Mouse (Mus musculus) heart, adult 2 months (tissue): ENCODE results near the gene Atxn2. TPM values are rescaled to one million over a fixed set of nuclear protein-coding genes. Genes with fewer than 3 reads are reported as not detected.

Experiments
- DNase-seq, 2 experiments: peaks; one replicate each; pipeline ENCODE4 v3.0.0; 2021
- H3K27ac ChIP-seq: fragments of 200-600 bp; 2 replicates; pipeline ENCODE4 v1.8.1; 2022
- H3K27me3 ChIP-seq: fragments of 200-500 bp; 2 replicates; pipeline ENCODE4 v1.6.1; 2012; ENCODE audit warnings: mild to moderate bottlenecking, low read length, inconsistent platforms, mixed read lengths; ENCODE audit not compliant: control insufficient read depth, insufficient read depth
- H3K36me3 ChIP-seq: fragments of 200-500 bp; 2 replicates; pipeline ENCODE4 v1.6.1; 2012; ENCODE audit warnings: low read length, inconsistent platforms; ENCODE audit not compliant: control insufficient read depth, insufficient read depth
- H3K4me1 ChIP-seq: fragments of 200-500 bp; 2 replicates; pipeline ENCODE4 v1.6.1; 2011; ENCODE audit warnings: low read length; ENCODE audit not compliant: control insufficient read depth, insufficient read depth
- H3K4me3 ChIP-seq: fragments of 200-600 bp; 2 replicates; pipeline ENCODE4 v1.8.1; 2022
- H3K79me2 ChIP-seq: fragments of 200-500 bp; replicated peaks from 2 replicates; pipeline ENCODE4 v1.6.1; 2012; ENCODE audit warnings: mild to moderate bottlenecking, inconsistent platforms, low read length, moderate library complexity, mixed read lengths; ENCODE audit not compliant: control insufficient read depth, insufficient read depth
- H3K9ac ChIP-seq: fragments of 200-500 bp; 2 replicates; pipeline ENCODE4 v1.6.1; 2012; ENCODE audit warnings: low read depth, mild to moderate bottlenecking, control low read depth, inconsistent platforms, low read length, mixed read lengths
- CTCF ChIP-seq: fragments of 200-600 bp; IDR thresholded peaks from 2 replicates; pipeline ENCODE4 v1.8.1; 2022; ENCODE audit warnings: antibody characterized with exemption, mild to moderate bottlenecking, moderate library complexity
- EP300 ChIP-seq: fragments of 200-500 bp; IDR thresholded peaks from 2 replicates; pipeline ENCODE4 v1.6.1; 2011; ENCODE audit warnings: low read depth, low read length, control low read depth; ENCODE audit not compliant: insufficient read depth
- POLR2A ChIP-seq: fragments of 200-500 bp; IDR thresholded peaks from 2 replicates; pipeline ENCODE4 v1.6.1; 2011; ENCODE audit warnings: mild to moderate bottlenecking, low read depth, low read length, control low read depth; ENCODE audit not compliant: insufficient read depth
- WGBS: fragments of 180-500 bp; shearing (Covaris S2); methylation state at CpG from one replicate; pipeline ENCODE4 v1.1.7; 2018; 5-methylcytosine and 5-hydroxymethylcytosine counted together
- intact Hi-C: fragments of 180-260 bp; cut with DNase I; formaldehyde crosslinking; loops from one replicate; pipeline ENCODE4 v1.15.1; 2025
- long read RNA-seq: library from polyadenylated mRNA; stranded (forward); transcript quantifications from one replicate; pipeline ENCODE4 v2.0.0, GENCODE M21; 2021
- polyA plus RNA-seq: library from polyadenylated mRNA; depleted of rRNA; stranded (reverse); fragments of >200 nt; gene quantifications from 2 replicates; pipeline ENCODE4 v1.2.3, GENCODE M21; 2012; rRNA removed
- total RNA-seq, 2 experiments: library from RNA; stranded (reverse); gene quantifications; 2 replicates each; pipeline ENCODE4 v1.2.3; 2021

The Atxn2 gene
- total RNA-seq (100 to 1,000 TPM; 155 to 161 TPM), polyA plus RNA-seq (133 and 139 TPM in 2 replicates)
- long read RNA-seq, full-length matches to known transcripts, result 1 of 54 reads
- long read RNA-seq, partial matches to known transcripts, result 11 of 54 reads
- long read RNA-seq, other reads (novel, unspliced or antisense), result 42 of 54 reads

DNA sequence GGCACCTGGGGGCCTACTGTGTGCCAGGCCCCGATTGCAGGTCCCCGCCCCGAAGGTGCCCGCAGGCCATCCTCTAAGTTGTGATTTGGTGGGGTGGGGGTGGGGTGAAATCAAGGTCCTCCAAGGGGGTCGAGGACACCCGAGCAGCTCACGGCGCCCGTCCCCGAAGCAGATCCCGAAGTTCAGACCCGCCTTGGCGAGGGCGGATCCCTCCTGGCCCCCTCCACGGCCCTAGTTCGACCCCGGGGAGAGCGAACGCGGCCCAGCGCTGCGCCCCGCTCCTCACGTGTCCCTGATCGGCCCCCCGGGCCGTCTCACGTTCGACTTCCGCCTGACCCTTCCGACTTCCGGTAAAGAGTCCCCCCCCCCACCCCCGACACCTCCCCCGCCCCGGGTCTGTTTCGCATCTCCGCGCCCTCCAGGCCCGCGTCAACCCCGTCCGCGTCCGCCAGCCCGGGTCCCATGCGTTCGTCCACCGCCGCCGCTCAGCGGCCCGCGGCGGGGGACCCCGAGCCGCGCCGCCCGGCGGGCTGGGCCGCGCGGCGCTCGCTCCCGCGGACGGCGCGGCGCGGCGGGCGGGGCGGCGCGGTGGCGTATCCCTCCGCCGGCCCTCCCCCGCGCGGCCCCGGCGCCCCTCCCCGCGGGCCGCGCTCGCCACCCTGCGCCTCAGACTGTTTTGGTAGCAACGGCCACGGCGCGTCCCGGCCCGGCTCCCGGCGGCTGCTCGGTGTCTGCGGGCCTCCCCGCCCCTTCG is at the start of gene Atxn2:
Gene Atxn2 (plus strand): TSS at position 164 of the 754 bp plus-strand sequence.
- TF ChIP-seq EP300, result peak; percentile 52
- TF ChIP-seq POLR2A, result peak; percentile 87
- TF ChIP-seq CTCF, result no peak
- Histone ChIP-seq H3K27ac (peak within 1 kb of the TSS; percentile 99), H3K4me1 (peaks cover 7% of the 10 kb centered on the region), H3K9ac (peak within 1 kb of the TSS; percentile 92), H3K27me3 (no peaks in the 10 kb centered on the region), H3K36me3 (peaks cover 5% of the 10 kb centered on the region), H3K4me3 (peak within 1 kb of the TSS; percentile 87), H3K79me2 (peaks cover 6% of the 10 kb centered on the region; the same call in 1 of the 2 replicates)
- intact Hi-C loops, result loop anchor here (5.0 kb wide), 2 partner anchors 126 to 314 kb away; partner anchors contain the start of genes Naa25 and Sh2b3
- DNase-seq, result peak; percentile 92
- WGBS, result 2% methylated on average over 83 of the region's 103 CpGs

DNA sequence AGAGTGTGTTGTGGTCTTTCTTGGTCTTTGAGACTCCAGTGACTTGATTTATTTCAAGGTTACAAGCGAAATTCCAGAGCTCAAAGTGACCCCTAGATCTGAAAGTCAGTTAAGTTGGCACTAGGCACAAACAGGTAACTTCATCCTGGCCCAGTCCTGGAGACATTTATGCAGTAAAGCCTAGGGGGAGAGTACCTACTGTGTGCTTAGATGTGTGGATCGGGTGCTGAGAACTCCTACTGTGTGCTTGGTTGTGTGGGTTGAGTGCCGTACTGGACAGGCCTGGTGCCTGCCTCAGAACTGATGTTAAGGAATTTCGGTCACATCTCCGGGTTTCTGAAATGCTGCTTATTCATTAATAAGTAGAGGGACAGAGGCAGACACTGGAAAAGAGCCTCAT is 49.6 kb upstream of the Atxn2 start:
- Histone ChIP-seq H3K36me3 (no peaks in the 10 kb centered on the region; the same call in 1 of the 2 replicates), H3K4me1 (peaks cover 3% of the 10 kb centered on the region), H3K79me2 (peaks cover 5% of the 10 kb centered on the region), H3K27me3 (no peaks in the 10 kb centered on the region), H3K4me3 (peak overlapping the region; percentile 99), H3K27ac (no peak overlapping the region), H3K9ac (no peak overlapping the region)
- no peak for DNase-seq
- 80% methylated on average over 5 of the region's 5 CpGs for WGBS
- intact Hi-C loops, result loop anchor here (2.0 kb wide), 1 partner anchor 51 kb away; no protein-coding TSS in a partner anchor
- TF ChIP-seq CTCF (no peak), EP300 (no peak), POLR2A (no peak)

DNA sequence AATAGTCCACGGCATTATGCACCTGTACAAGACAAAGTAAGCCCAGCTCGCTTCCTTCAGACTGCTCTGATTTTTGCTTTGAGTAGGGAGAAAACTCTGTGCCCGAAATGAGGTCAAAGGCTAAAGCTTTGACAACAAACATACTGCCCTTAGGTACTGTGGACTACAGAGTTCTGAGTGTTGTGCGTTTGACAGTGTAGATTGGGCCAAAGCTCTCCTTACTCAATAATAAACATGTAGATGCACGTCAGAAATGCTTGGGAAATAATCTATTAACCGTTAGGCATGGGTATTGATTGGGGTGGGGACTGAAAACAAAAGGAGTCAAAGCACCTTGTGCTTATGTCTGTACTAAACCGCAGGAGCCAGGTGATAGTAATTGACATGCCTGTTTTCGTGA is 47.7 kb upstream of the Atxn2 start:
- no peak for DNase-seq
- H3K27ac ChIP-seq, result no peak overlapping the region
- H3K4me1 ChIP-seq, result peaks cover 3% of the 10 kb centered on the region
- no peak overlapping the region for H3K9ac ChIP-seq
- H3K4me3 ChIP-seq, result no peak overlapping the region
- H3K27me3 ChIP-seq, result no peaks in the 10 kb centered on the region
- WGBS, result 89% methylated on average over 8 of the region's 8 CpGs
- peaks cover 5% of the 10 kb centered on the region for H3K79me2 ChIP-seq
- H3K36me3 ChIP-seq, result no peaks in the 10 kb centered on the region; the same call in 1 of the 2 replicates
- TF ChIP-seq POLR2A (no peak), CTCF (no peak), EP300 (no peak)
- intact Hi-C loops, result no loop called here

DNA sequence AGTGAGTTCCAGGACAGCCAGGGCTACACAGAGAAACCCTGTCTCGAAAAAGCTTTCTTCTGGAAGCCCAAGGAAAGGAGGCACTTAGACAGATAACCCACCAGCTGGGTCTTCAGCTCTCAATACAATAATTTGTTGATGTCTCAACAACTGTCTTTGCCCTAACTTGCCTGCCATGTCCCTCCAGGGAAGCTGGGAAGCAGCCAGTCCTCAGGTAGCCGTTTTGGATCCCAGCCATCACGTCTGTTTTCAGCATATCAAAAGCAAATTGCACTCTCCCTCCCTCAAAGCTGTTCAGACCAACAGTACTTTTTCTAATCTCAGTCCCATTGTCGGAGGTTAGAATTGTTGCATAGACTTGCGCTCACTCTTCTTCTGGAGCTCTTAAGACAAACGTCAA is 47.1 kb upstream of the Atxn2 start:
- intact Hi-C loops, result no loop called here
- DNase-seq, result no peak
- Histone ChIP-seq H3K4me1 (peaks cover 3% of the 10 kb centered on the region), H3K79me2 (peaks cover 5% of the 10 kb centered on the region), H3K27me3 (no peaks in the 10 kb centered on the region), H3K27ac (no peak overlapping the region), H3K9ac (no peak overlapping the region), H3K4me3 (no peak overlapping the region), H3K36me3 (no peaks in the 10 kb centered on the region; the same call in 1 of the 2 replicates)
- WGBS, result 84% methylated on average over 6 of the region's 6 CpGs
- no peak for TF ChIP-seq CTCF
- TF ChIP-seq EP300, result no peak
- no peak for TF ChIP-seq POLR2A

DNA sequence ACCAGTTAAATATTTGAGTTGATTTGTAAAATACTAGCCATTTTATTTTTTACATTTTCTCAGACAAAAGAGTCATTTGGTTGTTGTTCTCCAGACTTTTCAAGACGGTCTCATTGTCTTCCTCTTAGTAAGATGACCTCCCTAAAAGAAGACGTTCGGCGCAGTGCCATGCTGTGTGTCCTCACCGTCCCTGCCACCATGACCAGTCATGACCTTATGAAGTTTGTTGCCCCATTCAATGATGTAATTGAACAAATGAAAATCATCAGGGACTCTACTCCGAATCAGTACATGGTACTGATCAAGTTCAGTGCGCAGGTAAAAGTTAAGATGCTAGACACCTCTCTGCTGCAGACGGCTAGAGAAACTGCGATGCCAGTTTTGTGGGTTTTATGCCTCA is 46.2 kb upstream of the Atxn2 start:
- no peaks in the 10 kb centered on the region; the same call in 1 of the 2 replicates for H3K36me3 ChIP-seq
- TF ChIP-seq CTCF (no peak), EP300 (no peak), POLR2A (no peak)
- DNase-seq, result no peak
- intact Hi-C loops, result no loop called here
- no peak overlapping the region for H3K27ac ChIP-seq
- WGBS, result 95% methylated on average over 9 of the region's 9 CpGs
- no peak overlapping the region for H3K9ac ChIP-seq
- peaks cover 5% of the 10 kb centered on the region for H3K79me2 ChIP-seq
- no peak overlapping the region for H3K4me3 ChIP-seq
- H3K27me3 ChIP-seq, result no peaks in the 10 kb centered on the region
- H3K4me1 ChIP-seq, result peaks cover 1% of the 10 kb centered on the region

DNA sequence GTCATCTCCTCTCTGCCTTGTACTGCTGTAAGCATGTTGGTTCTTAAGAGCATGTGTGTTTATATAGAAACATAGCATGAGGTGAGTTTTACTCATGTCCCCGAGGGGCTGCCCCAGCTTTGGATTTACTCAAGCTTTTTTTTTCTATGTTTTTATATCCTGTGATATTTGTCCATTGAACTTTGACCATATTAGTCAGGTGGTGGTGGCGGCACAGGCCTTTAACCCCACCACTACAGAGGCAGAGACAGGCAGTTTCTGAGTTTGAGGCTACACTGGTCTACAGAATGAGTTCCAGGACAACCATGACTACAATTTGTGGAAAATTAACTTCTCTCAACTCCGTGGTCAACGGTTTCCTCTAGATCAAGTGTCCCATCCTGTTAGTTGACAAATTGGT is 44.1 kb upstream of the Atxn2 start:
- Histone ChIP-seq H3K79me2 (no peaks in the 10 kb centered on the region), H3K4me1 (no peaks in the 10 kb centered on the region), H3K9ac (no peak overlapping the region), H3K36me3 (no peaks in the 10 kb centered on the region; the same call in 1 of the 2 replicates), H3K27me3 (no peaks in the 10 kb centered on the region), H3K27ac (no peak overlapping the region), H3K4me3 (no peak overlapping the region)
- WGBS, result 87% methylated on average over 4 of the region's 4 CpGs
- DNase-seq, result no peak
- intact Hi-C loops, result no loop called here
- no peak for TF ChIP-seq EP300
- TF ChIP-seq POLR2A, result no peak
- TF ChIP-seq CTCF, result no peak
